Mouse (Mus musculus): ENCODE measurements around the gene Npff.
A peak's percentile ranks its signal among the peaks of the same experiment; 100 is the strongest.

The Npff gene

GRCm38 (mm10) chr15:102519211-102520141, 5.3 kb downstream of the Npff start:
- no peak for DNase-seq (ENCODE audit: low spot score in 2 of 2)

GRCm38 (mm10) chr15:102518859-102519201, 5.9 kb downstream of the Npff start:
- DNase-seq (ENCODE audit: low spot score in 2 of 2), result no peak

GRCm38 (mm10) chr15:102517976-102518858, 6.5 kb downstream of the Npff start, which contains the start of gene Tarbp2:
Gene Tarbp2 (plus strand): TSS chr15:102518192.
- DNase-seq (ENCODE audit: low spot score in 2 of 2), result peak; percentile 97 to 100

- no peak for DNase-seq (ENCODE audit: low spot score in 2 of 2)
These were observed 7.1 kb downstream of the Npff start for GRCm38 (mm10) chr15:102517631-102517975.

GRCm38 (mm10) chr15:102516728-102517404, 7.9 kb downstream of the Npff start, which contains the start of gene Map3k12:
Gene Map3k12 (minus strand): TSS chr15:102517064.
- peak; percentile 62 to 78 for DNase-seq (ENCODE audit: low spot score in 2 of 2)

- no peak for DNase-seq (ENCODE audit: low spot score in 2 of 2)
These were observed 8.4 kb downstream of the Npff start for GRCm38 (mm10) chr15:102516293-102516692.

GRCm38 (mm10) chr15:102515791-102516190, 9.0 kb downstream of the Npff start:
- DNase-seq (ENCODE audit: low spot score in 2 of 2), result no peak

- DNase-seq (ENCODE audit: low spot score in 2 of 2), result no peak
These were observed 9.5 kb downstream of the Npff start for GRCm38 (mm10) chr15:102515261-102515660.

- DNase-seq (ENCODE audit: low spot score in 2 of 2), result no peak
These were observed 11.7 kb downstream of the Npff start for GRCm38 (mm10) chr15:102513004-102513403.

GRCm38 (mm10) chr15:102512471-102512870, 12.3 kb downstream of the Npff start:
- no peak for DNase-seq (ENCODE audit: low spot score in 2 of 2)

- DNase-seq (ENCODE audit: low spot score in 2 of 2), result no peak
These were observed 12.7 kb downstream of the Npff start for GRCm38 (mm10) chr15:102512010-102512409.

GRCm38 (mm10) chr15:102511285-102511833, 13.4 kb downstream of the Npff start:
- no peak for DNase-seq (ENCODE audit: low spot score in 2 of 2)

- DNase-seq (ENCODE audit: low spot score in 2 of 2), result peak; percentile 68 to 73
These were observed 14.0 kb downstream of the Npff start for GRCm38 (mm10) chr15:102510590-102511284.

- DNase-seq (ENCODE audit: low spot score in 2 of 2), result no peak
These were observed 14.6 kb downstream of the Npff start for GRCm38 (mm10) chr15:102510110-102510509.

GRCm38 (mm10) chr15:102508336-102508735, 16.4 kb downstream of the Npff start:
- DNase-seq (ENCODE audit: low spot score in 2 of 2), result no peak

- DNase-seq (ENCODE audit: low spot score in 2 of 2), result no peak
These were observed 17.2 kb downstream of the Npff start for GRCm38 (mm10) chr15:102507561-102507960.

GRCm38 (mm10) chr15:102506864-102507263, 17.9 kb downstream of the Npff start:
- DNase-seq (ENCODE audit: low spot score in 2 of 2), result no peak

GRCm38 (mm10) chr15:102506464-102506830, 18.3 kb downstream of the Npff start:
- DNase-seq (ENCODE audit: low spot score in 2 of 2), result no peak

- no peak for DNase-seq (ENCODE audit: low spot score in 2 of 2)
These were observed 18.8 kb downstream of the Npff start for GRCm38 (mm10) chr15:102505770-102506463.

GRCm38 (mm10) chr15:102505073-102505769, 19.5 kb downstream of the Npff start:
- DNase-seq (ENCODE audit: low spot score in 2 of 2), result no peak
